Mouse (Mus musculus): ENCODE measurements at regions not wholly inside any gene's neighbourhood (a gene's known extent, or its start where the extent isn't known, plus 50 kb on each side); places are given as distances from the start of the nearest gene placed in this dataset.

DNA sequence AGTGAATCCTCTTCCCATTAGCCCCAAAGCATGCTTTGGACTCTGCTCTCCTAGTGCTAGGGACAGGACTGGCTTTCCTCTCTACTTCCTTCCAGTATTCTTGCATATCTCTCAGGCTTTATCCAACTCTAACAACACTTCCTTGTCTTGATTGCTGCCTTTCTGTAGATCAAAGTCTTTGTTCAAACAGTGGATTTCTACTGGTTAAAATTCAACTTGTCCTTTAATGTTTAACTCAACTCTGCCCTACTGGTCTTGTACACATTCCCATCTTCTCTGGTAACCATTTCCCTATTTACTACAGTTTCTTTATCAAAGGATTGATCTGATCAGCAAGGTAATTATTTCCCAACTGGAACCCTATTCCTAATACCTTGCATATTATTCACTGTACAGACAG is 1094.6 kb downstream of the Car8 start:
- Histone ChIP-seq H3K79me2 (replicated peaks; ENCODE audit: control insufficient read depth, extremely low read depth, insufficient read depth, poor library complexity, severe bottlenecking) (no peaks in the 10 kb centered on the region), H3K27ac (ENCODE audit: insufficient read depth, low read depth) (no peak overlapping the region), H3K27me3 (replicated peaks) (no peaks in the 10 kb centered on the region), H3K9ac (ENCODE audit: insufficient read depth, low read depth) (no peak overlapping the region), H3K9me3 (replicated peaks; ENCODE audit: low read length) (no peaks in the 10 kb centered on the region), H3K4me1 (ENCODE audit: control insufficient read depth in 1 of 2, insufficient read depth in 2 of 2) (no peaks in the 10 kb centered on the region), H3K36me3 (replicated peaks in 1 of 2; ENCODE audit: control insufficient read depth in 1 of 2, insufficient read depth in 1 of 2, low read length in 1 of 2) (no peaks in the 10 kb centered on the region), H3K4me2 (ENCODE audit: insufficient read depth, low read depth, poor library complexity, severe bottlenecking) (no peak overlapping the region), H3K4me3 (replicated peaks in 1 of 3; ENCODE audit: low read depth in 2 of 3, low read length in 2 of 3, poor library complexity in 1 of 3) (no peak overlapping the region)
- no peak for TF ChIP-seq POLR2A (IDR thresholded peaks at IDR 0.05; ENCODE audit: low read depth, low read length)
- no peak for TF ChIP-seq ZMIZ1 (IDR thresholded peaks at IDR 0.05; ENCODE audit: low read depth, low read length)
- no peak for TF ChIP-seq MAX (IDR thresholded peaks at IDR 0.05; ENCODE audit: low read length)
- no peak for TF ChIP-seq MEF2A (IDR thresholded peaks at IDR 0.05; ENCODE audit: borderline replicate concordance, low read depth, low read length)
- no peak for TF ChIP-seq USF2 (conservative IDR thresholded peaks at IDR 0.05; ENCODE audit: low read depth, low read length)
- TF ChIP-seq MYC (IDR thresholded peaks at IDR 0.05; ENCODE audit: low read depth, low read length), result no peak
- no peak for TF ChIP-seq PAX5 (IDR thresholded peaks at IDR 0.05; ENCODE audit: low read length)
- no peak for TF ChIP-seq RCOR1 (conservative IDR thresholded peaks at IDR 0.05; ENCODE audit: low read depth, low read length)
- TF ChIP-seq NRF1 (IDR thresholded peaks at IDR 0.05; ENCODE audit: low read depth, low read length), result no peak
- TF ChIP-seq TCF12 (IDR thresholded peaks at IDR 0.05; ENCODE audit: low read depth, low read length), result no peak
- TF ChIP-seq SMC3 (IDR thresholded peaks at IDR 0.05; ENCODE audit: low read depth, low read length), result no peak
- TF ChIP-seq CHD2 (IDR thresholded peaks at IDR 0.05; ENCODE audit: low read length), result no peak
- no peak for TF ChIP-seq JUN (IDR thresholded peaks at IDR 0.05; ENCODE audit: insufficient read depth, low read depth, low read length)
- no peak for TF ChIP-seq SIN3A (IDR thresholded peaks at IDR 0.05; ENCODE audit: low read length)
- DNase-seq (ENCODE audit: extremely low read depth), result no peak
- dilution Hi-C loops (cut with MboI; ENCODE audit: extremely low pct_ligation_motif_present, extremely low pct_unique_long_range_greater_than_20kb, low sequenced_read_pairs), result no loop called here
- in situ Hi-C loops (cut with MboI; ENCODE audit: low pct_ligation_motif_present, low pct_unique_long_range_greater_than_20kb, low sequenced_read_pairs), result no loop called here

DNA sequence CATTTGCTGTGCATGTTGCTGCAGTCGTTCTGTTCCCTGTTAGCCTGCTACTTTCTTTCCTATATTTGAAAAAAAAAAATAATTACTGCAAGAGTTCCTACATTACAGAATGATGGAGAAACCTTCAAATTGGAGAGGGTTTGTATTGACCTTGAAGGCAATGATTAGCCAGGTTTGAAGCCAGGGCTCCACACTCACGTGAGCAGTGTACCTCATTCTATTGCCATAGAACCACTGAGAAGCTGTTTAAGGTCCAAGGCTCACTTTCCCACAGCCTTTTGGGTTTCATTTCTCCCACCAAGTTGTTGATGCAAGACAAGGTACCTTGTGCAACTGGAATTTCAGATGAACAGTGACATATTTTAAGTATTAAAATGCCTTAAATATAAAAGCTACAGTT is 1095.2 kb downstream of the Car8 start:
- Histone ChIP-seq H3K27me3 (replicated peaks) (no peaks in the 10 kb centered on the region), H3K36me3 (replicated peaks in 1 of 2; ENCODE audit: control insufficient read depth in 1 of 2, insufficient read depth in 1 of 2, low read length in 1 of 2) (no peaks in the 10 kb centered on the region), H3K27ac (ENCODE audit: insufficient read depth, low read depth) (no peak overlapping the region), H3K9me3 (replicated peaks; ENCODE audit: low read length) (no peaks in the 10 kb centered on the region), H3K79me2 (replicated peaks; ENCODE audit: control insufficient read depth, extremely low read depth, insufficient read depth, poor library complexity, severe bottlenecking) (no peaks in the 10 kb centered on the region), H3K9ac (ENCODE audit: insufficient read depth, low read depth) (no peak overlapping the region), H3K4me2 (ENCODE audit: insufficient read depth, low read depth, poor library complexity, severe bottlenecking) (no peak overlapping the region), H3K4me1 (ENCODE audit: control insufficient read depth in 1 of 2, insufficient read depth in 2 of 2) (no peaks in the 10 kb centered on the region), H3K4me3 (replicated peaks in 1 of 3; ENCODE audit: low read depth in 2 of 3, low read length in 2 of 3, poor library complexity in 1 of 3) (no peak overlapping the region)
- in situ Hi-C loops (cut with MboI; ENCODE audit: low pct_ligation_motif_present, low pct_unique_long_range_greater_than_20kb, low sequenced_read_pairs) (no loop called here), dilution Hi-C loops (cut with MboI; ENCODE audit: extremely low pct_ligation_motif_present, extremely low pct_unique_long_range_greater_than_20kb, low sequenced_read_pairs) (no loop called here)
- no peak for DNase-seq (ENCODE audit: extremely low read depth)
- no peak for TF ChIP-seq MYC (IDR thresholded peaks at IDR 0.05; ENCODE audit: low read depth, low read length)
- no peak for TF ChIP-seq E2F4 (IDR thresholded peaks at IDR 0.05; ENCODE audit: insufficient replicate concordance, low read depth, low read length)
- TF ChIP-seq ZC3H11A (IDR thresholded peaks at IDR 0.05; ENCODE audit: low read depth, low read length), result no peak
- no peak for TF ChIP-seq MEF2A (IDR thresholded peaks at IDR 0.05; ENCODE audit: borderline replicate concordance, low read depth, low read length)
- TF ChIP-seq ZNF384 (IDR thresholded peaks at IDR 0.05; ENCODE audit: low read depth, low read length), result no peak
- no peak for TF ChIP-seq SIN3A (IDR thresholded peaks at IDR 0.05; ENCODE audit: low read length)
- TF ChIP-seq TCF12 (IDR thresholded peaks at IDR 0.05; ENCODE audit: low read depth, low read length), result no peak
- no peak for TF ChIP-seq UBTF (IDR thresholded peaks at IDR 0.05; ENCODE audit: low read depth, low read length)
- TF ChIP-seq ZKSCAN1 (IDR thresholded peaks at IDR 0.05; ENCODE audit: borderline replicate concordance, low read depth, low read length), result no peak
- TF ChIP-seq SMC3 (IDR thresholded peaks at IDR 0.05; ENCODE audit: low read depth, low read length), result no peak
- TF ChIP-seq ELF1 (IDR thresholded peaks at IDR 0.05; ENCODE audit: low read depth, low read length), result no peak
- TF ChIP-seq RCOR1 (conservative IDR thresholded peaks at IDR 0.05; ENCODE audit: low read depth, low read length), result no peak
- TF ChIP-seq NELFE (IDR thresholded peaks at IDR 0.05; ENCODE audit: low read depth, low read length), result no peak
- TF ChIP-seq JUND (conservative IDR thresholded peaks at IDR 0.05; ENCODE audit: low read depth, low read length), result no peak
- TF ChIP-seq USF1 (IDR thresholded peaks at IDR 0.05; ENCODE audit: low read depth, low read length), result no peak
- no peak for TF ChIP-seq POLR2AphosphoS2 (IDR thresholded peaks at IDR 0.05; ENCODE audit: low read depth, low read length)
- no peak for TF ChIP-seq PAX5 (IDR thresholded peaks at IDR 0.05; ENCODE audit: low read length)

Measured in CH12.LX (cell line).